Mouse (Mus musculus): ENCODE data around the gene Olfr744. TPM values are rescaled to one million over a fixed set of nuclear protein-coding genes. Genes with fewer than 3 reads are reported as not detected.
"Not testable (repeated sequence)": the region's sequence is repeated elsewhere in the genome, so short reads cannot be mapped to it uniquely, and the experiment has no call there.

Olfr744 gene
- not detected in 2 replicates for polyA plus RNA-seq (2012; rRNA removed)

DNA sequence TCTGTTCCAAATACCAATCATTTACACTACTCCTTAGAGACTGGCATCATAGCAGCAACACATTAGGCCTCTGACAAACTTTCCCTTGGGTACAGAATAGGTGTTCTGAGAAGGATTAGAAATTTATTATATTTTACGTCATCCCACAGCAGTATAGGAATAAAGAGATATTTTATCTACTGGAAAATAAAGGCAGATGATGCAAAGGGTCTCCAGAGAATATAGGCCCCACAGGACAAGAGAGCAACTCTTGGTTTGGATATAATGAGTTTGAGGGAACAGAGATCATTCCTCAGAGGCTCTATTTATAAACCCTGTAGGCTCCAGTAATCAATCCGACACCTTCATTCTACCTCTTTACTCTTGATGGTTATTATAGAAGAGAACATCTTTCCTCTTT lies at the start of gene Olfr744:
Olfr744 (plus strand) TSS at position 301 of the 400 bp plus-strand sequence.
- no peak for DNase-seq (ENCODE audit: extremely low spot score in 1 of 2, low spot score in 1 of 2)

DNA sequence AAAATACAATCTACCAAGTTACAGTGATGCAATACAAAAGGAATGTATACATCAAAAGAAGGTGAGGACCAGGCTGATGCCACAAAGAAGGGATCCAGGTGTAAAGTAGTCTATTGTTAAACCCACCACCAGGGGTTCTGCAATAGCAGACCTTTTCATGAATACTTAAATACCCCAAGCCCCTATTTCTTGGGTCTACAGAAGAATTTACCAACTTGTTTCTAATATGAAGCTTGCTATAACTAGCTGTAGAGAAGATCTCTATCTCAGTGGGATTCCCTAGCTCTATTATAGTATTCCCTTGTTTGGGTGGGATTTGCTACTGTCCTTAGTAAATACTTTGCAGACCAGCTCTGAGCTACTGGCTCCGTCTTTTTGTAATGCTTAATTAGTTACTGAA lies 41.6 kb upstream of the Olfr744 start:
- DNase-seq (ENCODE audit: extremely low spot score in 1 of 2, low spot score in 1 of 2) = not testable (repeated sequence)

DNA sequence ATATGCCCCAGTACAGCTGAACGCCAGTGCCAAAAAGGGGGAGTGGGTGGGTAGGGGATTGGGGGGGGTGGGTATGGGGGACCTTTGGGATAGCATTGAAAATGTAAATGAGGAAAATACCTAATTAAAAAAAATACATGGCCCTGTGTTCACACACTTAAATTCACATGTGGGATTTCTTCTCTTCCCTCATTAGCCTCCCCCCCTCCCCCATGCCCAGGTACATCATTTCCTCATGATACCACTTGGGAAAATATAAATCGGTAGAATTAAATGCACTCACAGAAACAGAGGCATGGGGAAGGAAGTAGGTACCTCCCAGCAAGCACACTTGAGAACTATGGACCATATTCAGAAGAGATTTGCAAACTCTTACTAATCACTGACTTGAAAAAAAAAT lies 24.4 kb downstream of the Olfr744 start, which contains the start of gene Olfr745:
Olfr745 (plus strand) TSS at position 301 of the 400 bp plus-strand sequence.
- DNase-seq (ENCODE audit: extremely low spot score in 1 of 2, low spot score in 1 of 2) = no peak

DNA sequence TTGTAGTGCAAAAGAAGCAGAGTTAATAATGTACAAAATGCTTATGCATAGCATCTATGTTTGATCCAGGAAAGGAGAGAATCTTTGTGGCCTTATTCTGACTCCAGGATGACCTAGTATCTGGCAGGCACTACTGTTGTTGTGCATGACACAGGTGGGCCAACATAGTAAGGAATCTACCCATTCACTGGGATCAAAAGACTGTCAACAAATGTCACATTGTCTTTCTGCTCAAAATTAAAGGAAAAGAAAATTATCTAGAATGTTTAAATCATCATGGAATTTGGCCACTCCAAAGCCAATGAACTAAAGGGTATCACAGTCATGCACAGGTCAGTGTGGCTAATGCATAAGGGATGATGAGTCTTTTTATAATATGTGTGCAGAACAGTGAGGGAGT lies 32.1 kb downstream of the Olfr744 start, which contains the start of gene Olfr746:
Olfr746 (plus strand) TSS at position 301 of the 400 bp plus-strand sequence.
- DNase-seq (ENCODE audit: extremely low spot score in 1 of 2, low spot score in 1 of 2) = no peak

Other genes starting within 250 kb of the Olfr744 start
- not detected in 2 replicates for gene Olfr736, start 233.7 kb upstream of the Olfr744 start, polyA plus RNA-seq (2012; rRNA removed)
- not detected in 2 replicates for gene Olfr738, start 207.3 kb upstream of the Olfr744 start, polyA plus RNA-seq (2012; rRNA removed)
- gene Olfr739, start 196.3 kb upstream of the Olfr744 start, polyA plus RNA-seq (2012; rRNA removed) = not detected in 2 replicates
- gene Olfr740, start 169.3 kb upstream of the Olfr744 start, polyA plus RNA-seq (2012; rRNA removed) = 0.08 TPM in 1 of 2 replicates, not detected in the other
- not detected in 2 replicates for gene Olfr741, start 142.1 kb upstream of the Olfr744 start, polyA plus RNA-seq (2012; rRNA removed)
- gene Olfr742, start 111.3 kb upstream of the Olfr744 start, polyA plus RNA-seq (2012; rRNA removed) = not detected in 2 replicates
- gene Olfr743, start 93.0 kb upstream of the Olfr744 start, polyA plus RNA-seq (2012; rRNA removed) = not detected in 2 replicates
- gene Olfr745, start 24.5 kb downstream of the Olfr744 start, polyA plus RNA-seq (2012; rRNA removed) = 0.06 TPM in 1 of 2 replicates, not detected in the other
- gene Olfr746, start 32.2 kb downstream of the Olfr744 start, polyA plus RNA-seq (2012; rRNA removed) = not detected in 2 replicates
- not detected in 2 replicates for gene Olfr747, start 78.3 kb downstream of the Olfr744 start, polyA plus RNA-seq (2012; rRNA removed)
- not detected in 2 replicates for gene Olfr748, start 92.5 kb downstream of the Olfr744 start, polyA plus RNA-seq (2012; rRNA removed)
- gene Olfr749, start 130.2 kb downstream of the Olfr744 start, polyA plus RNA-seq (2012; rRNA removed) = 0.13 and 0.14 TPM in 2 replicates
- 61.4 and 70.5 TPM in 2 replicates for gene Ttc5, start 170.6 kb downstream of the Olfr744 start, polyA plus RNA-seq (2012; rRNA removed)
- gene Ccnb1ip1, start 192.9 kb downstream of the Olfr744 start, polyA plus RNA-seq (2012; rRNA removed) = 0.06 and 0.08 TPM in 2 replicates
- 58.4 and 58.7 TPM in 2 replicates for gene Parp2, start 193.0 kb downstream of the Olfr744 start, polyA plus RNA-seq (2012; rRNA removed)

All from frontal cortex, adult 2 months (tissue).